Mouse (Mus musculus): ENCODE results near the gene Mlkl. TPM values are rescaled to one million over a fixed set of nuclear protein-coding genes. Genes with fewer than 3 reads are reported as not detected.
A peak's percentile ranks its signal among the peaks of the same experiment; 100 is the strongest.
"Not testable (repeated sequence)": the region's sequence is repeated elsewhere in the genome, so short reads cannot be mapped to it uniquely, and the experiment has no call there.

Mlkl gene
- total and polyA plus RNA-seq, 3 experiments, result not detected

DNA sequence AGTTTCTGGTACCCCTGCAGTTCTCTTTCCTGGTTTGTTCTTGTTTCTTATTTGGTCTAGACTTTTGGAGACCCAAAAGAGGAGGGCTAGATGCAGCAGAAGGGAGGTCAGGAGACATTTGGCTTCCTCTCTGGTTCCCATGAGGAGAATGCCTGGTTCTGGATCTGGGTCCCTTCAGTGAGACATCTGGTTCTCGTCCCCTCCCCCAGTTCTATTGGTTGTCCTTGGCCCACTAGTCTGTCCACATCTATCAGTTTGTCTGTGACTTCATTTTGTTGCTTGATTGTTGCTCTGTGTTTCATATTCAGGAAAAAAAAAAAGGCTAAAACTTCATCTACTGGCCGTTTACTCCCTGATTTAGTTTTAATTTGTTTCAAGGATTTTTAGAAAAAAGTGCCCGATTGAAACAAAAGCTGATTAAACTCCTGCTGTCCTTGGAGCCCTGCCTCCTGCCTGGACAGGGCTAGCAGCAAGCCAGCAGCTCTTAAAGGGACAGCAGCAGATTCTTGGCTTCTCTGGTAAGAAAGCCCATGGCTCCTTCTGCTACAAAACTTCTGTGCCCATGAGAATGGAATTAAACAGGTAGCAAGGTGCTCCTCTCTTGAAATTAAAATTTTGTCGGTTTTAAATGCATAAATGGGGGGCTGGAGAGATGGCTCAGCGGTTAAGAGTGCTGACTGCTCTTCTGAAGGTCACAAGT is 32.8 kb downstream of the Mlkl start:
- TF ChIP-seq TAL1 (conservative IDR thresholded peaks at IDR 0.05; ENCODE audit: low read depth, low read length) (no peak), GATA2 (IDR thresholded peaks at IDR 0.05; ENCODE audit: borderline replicate concordance, low read depth, low read length) (no peak), POLR2AphosphoS5 (IDR thresholded peaks at IDR 0.05; ENCODE audit: insufficient replicate concordance, low read depth, low read length) (no peak), CTCF (IDR thresholded peaks at IDR 0.05; ENCODE audit: low read depth, low read length) (no peak), GATA1 (IDR thresholded peaks at IDR 0.05; ENCODE audit: borderline replicate concordance, low read length) (no peak)
- DNase-seq (ENCODE audit: low spot score) (no peak), ATAC-seq (ENCODE audit: extremely low read depth, insufficient number of reproducible peaks, low FRiP score, poor library complexity, severe bottlenecking) (no peak)
- Histone ChIP-seq H3K36me3 (replicated peaks) (no peaks in the 10 kb centered on the region), H3K4me3 (ENCODE audit: low read depth, low read length) (no peak overlapping the region), H3K27me3 (ENCODE audit: insufficient read depth, low read length) (no peaks in the 10 kb centered on the region), H3K4me1 (ENCODE audit: insufficient read depth, low read depth, low read length) (peaks cover 4% of the 10 kb centered on the region), H3K9me3 (replicated peaks) (no peaks in the 10 kb centered on the region)

DNA sequence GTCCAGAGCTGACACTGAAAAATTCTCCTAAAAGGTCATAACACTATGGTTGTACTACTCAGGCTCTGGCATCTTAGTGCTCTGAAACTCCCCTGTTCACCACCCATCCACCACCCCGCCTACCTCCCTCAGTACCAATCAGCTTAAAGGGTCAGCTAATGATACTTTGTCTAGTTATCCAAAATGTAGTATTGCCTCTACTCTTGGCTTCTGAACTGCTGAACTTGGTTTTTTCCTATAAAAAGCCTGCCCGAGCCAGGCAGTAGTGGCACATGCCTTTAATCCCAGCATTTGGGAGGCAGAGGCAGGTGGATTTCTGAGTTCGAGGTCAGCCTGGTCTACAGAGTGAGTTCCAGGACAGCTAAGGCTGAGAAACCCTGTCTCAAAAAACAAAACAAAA is 33.6 kb downstream of the Mlkl start:
- no peak for ATAC-seq (ENCODE audit: extremely low read depth, insufficient number of reproducible peaks, low FRiP score, poor library complexity, severe bottlenecking)
- TF ChIP-seq CTCF (IDR thresholded peaks at IDR 0.05; ENCODE audit: low read depth, low read length), result no peak
- no peak for TF ChIP-seq TAL1 (conservative IDR thresholded peaks at IDR 0.05; ENCODE audit: low read depth, low read length)
- TF ChIP-seq GATA2 (IDR thresholded peaks at IDR 0.05; ENCODE audit: borderline replicate concordance, low read depth, low read length), result no peak
- TF ChIP-seq POLR2AphosphoS5 (IDR thresholded peaks at IDR 0.05; ENCODE audit: insufficient replicate concordance, low read depth, low read length), result no peak
- no peak for TF ChIP-seq GATA1 (IDR thresholded peaks at IDR 0.05; ENCODE audit: borderline replicate concordance, low read length)
- no peaks in the 10 kb centered on the region for H3K36me3 ChIP-seq (replicated peaks)
- no peaks in the 10 kb centered on the region for H3K27me3 ChIP-seq (ENCODE audit: insufficient read depth, low read length)
- no peaks in the 10 kb centered on the region for H3K9me3 ChIP-seq (replicated peaks)
- no peak overlapping the region for H3K4me3 ChIP-seq (ENCODE audit: low read depth, low read length)
- DNase-seq (ENCODE audit: low spot score), result no peak
- peaks cover 4% of the 10 kb centered on the region for H3K4me1 ChIP-seq (ENCODE audit: insufficient read depth, low read depth, low read length)

DNA sequence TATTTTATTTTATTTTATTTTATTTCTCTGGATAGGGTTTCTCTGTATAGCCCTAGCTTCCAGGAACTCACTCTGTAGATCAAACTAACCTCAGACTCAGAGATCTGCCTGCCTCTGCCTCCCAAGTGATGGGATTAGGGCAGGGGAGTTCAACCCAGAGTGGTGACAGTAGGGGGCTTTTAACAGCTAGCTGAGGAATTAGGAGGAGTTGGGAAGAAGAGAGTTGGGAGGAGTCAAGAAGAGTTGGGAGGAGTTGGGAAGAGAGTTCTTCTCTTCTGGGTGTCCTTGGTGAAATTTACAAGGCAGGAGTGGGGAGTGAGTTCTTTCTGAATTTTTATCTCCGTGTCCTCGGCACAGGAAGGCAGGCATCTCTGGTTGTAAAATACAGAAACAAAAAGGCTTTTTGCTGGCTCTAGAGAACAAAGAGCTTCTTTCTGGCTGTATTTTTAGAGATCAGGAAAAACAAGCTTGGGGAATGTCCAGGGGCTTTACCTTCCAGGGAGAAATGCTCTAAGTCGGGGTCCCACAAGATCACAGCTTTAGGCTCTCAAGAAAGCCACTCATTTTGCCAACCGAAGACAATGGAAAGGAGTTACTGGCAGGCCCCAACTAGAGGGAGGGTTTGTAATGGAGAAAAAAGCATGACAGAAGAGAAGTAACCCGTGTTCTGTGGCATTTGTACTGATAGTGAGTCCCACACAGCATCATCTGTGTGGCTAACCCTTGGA is 34.7 kb downstream of the Mlkl start:
- DNase-seq (ENCODE audit: low spot score); H3K36me3 ChIP-seq (replicated peaks); H3K4me1 ChIP-seq (ENCODE audit: insufficient read depth, low read depth, low read length); H3K9me3 ChIP-seq (replicated peaks); ATAC-seq (ENCODE audit: extremely low read depth, insufficient number of reproducible peaks, low FRiP score, poor library complexity, severe bottlenecking); H3K27me3 ChIP-seq (ENCODE audit: insufficient read depth, low read length); H3K4me3 ChIP-seq (ENCODE audit: low read depth, low read length): not testable (repeated sequence)

DNA sequence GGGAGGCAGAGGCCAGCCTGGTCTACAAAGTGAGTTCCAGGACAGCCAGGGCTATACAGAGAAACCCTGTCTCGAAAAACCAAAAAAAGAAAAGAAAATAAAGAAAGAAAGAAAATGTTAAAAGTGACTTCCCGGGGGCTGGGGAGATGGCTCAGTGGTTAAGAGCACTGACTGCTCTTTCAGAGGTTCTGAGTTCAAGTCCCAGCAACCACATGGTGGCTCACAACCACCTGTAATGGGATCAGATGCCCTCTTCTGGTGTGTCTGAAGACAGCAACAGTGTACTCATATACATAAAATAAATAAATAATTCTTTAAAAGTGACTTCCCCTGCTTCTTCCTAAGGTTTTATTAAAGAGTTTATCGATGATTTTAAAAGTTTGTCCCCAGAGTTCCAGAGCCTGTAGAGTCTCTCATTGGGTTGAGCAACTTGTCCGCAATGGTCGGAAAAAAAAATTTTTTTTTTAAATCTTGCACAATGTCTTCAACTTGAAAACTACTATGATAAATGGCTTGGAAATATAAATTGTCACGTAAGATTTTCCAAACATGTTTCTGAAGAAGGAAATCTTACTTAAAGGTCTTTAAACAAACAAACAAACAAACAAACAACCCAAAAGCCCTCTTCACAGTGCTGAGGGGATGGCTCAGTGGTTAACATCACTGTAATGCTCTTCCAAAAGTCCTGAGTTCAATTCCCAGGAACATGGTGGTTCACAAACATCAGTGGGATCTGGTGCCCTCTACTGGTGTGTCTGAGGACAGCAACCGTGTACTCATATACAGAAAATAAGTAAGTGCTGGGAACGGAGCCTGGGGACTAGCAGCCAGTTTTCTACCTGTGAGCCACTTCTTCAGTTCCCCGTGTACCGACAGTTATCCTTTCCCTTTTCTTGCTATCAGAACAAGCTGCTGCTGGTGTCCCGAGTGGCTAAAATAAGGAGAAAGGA is 37.1 kb downstream of the Mlkl start:
- Histone ChIP-seq H3K9me3 (replicated peaks) (no peaks in the 10 kb centered on the region), H3K36me3 (replicated peaks) (peaks cover 16% of the 10 kb centered on the region), H3K4me3 (ENCODE audit: low read depth, low read length) (peak overlapping the region; percentile 91), H3K27me3 (ENCODE audit: insufficient read depth, low read length) (no peaks in the 10 kb centered on the region), H3K4me1 (ENCODE audit: insufficient read depth, low read depth, low read length) (peaks cover 18% of the 10 kb centered on the region)
- TF ChIP-seq CTCF (IDR thresholded peaks at IDR 0.05; ENCODE audit: low read depth, low read length) (peak; percentile 46), GATA2 (IDR thresholded peaks at IDR 0.05; ENCODE audit: borderline replicate concordance, low read depth, low read length) (no peak), POLR2AphosphoS5 (IDR thresholded peaks at IDR 0.05; ENCODE audit: insufficient replicate concordance, low read depth, low read length) (no peak)
- DNase-seq (ENCODE audit: low spot score) (no peak), ATAC-seq (ENCODE audit: extremely low read depth, insufficient number of reproducible peaks, low FRiP score, poor library complexity, severe bottlenecking) (no peak)

DNA sequence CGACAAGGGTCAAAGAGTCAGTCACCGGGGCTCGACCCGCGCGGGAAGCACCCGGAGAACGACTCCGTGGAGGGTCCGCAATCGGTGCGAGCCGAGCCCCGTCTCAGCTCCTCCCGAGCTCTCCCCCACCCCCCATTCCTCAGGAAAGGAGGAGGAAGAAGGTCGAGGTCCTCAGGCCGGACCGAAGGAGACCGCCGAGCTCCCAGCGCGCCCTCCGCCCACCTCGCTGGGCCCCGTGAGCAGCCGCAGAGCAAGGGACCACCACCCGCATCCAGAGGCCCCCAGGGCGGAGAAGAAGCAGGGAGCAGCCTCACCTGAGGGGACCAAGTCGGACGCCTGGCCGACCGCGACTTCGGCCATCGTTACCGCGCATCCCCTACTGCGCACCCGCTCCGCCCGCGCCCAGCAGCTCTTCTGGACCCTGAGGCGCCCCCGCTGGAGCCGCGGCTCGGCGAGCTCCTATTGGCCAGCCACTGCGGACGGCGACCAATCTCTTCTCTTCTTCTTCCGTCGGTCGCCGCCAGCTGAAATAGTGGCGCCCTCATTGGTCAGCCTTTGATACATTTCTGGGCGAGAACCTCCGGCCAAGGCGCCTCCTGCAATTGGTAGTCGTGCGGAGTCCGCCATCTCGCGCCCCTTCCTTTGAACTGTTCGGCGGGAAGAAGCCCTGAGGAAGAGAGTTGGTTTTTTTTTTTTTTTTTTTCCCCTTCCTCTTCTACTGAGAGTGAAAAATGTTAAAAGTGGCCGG is 38.0 kb downstream of the Mlkl start, which contains the start of gene Rfwd3:
Gene Rfwd3 (minus strand): TSS at position 402 of the 748 bp plus-strand sequence.
- peaks cover 24% of the 10 kb centered on the region for H3K36me3 ChIP-seq (replicated peaks)
- TF ChIP-seq POLR2AphosphoS5 (IDR thresholded peaks at IDR 0.05; ENCODE audit: insufficient replicate concordance, low read depth, low read length) (no peak), CTCF (IDR thresholded peaks at IDR 0.05; ENCODE audit: low read depth, low read length) (no peak), GATA1 (IDR thresholded peaks at IDR 0.05; ENCODE audit: borderline replicate concordance, low read length) (no peak), GATA2 (IDR thresholded peaks at IDR 0.05; ENCODE audit: borderline replicate concordance, low read depth, low read length) (no peak), TAL1 (conservative IDR thresholded peaks at IDR 0.05; ENCODE audit: low read depth, low read length) (no peak)
- peaks cover 21% of the 10 kb centered on the region for H3K4me1 ChIP-seq (ENCODE audit: insufficient read depth, low read depth, low read length)
- no peaks in the 10 kb centered on the region for H3K27me3 ChIP-seq (ENCODE audit: insufficient read depth, low read length)
- DNase-seq (ENCODE audit: low spot score) (peak; percentile 97), ATAC-seq (ENCODE audit: extremely low read depth, insufficient number of reproducible peaks, low FRiP score, poor library complexity, severe bottlenecking) (peak; percentile 100)
- no peaks in the 10 kb centered on the region for H3K9me3 ChIP-seq (replicated peaks)
- peak within 1 kb of the TSS; percentile 91 for H3K4me3 ChIP-seq (ENCODE audit: low read depth, low read length)
